Mouse (Mus musculus) ES-E14 (cell line): ENCODE results near the gene Psmc1.
A peak's percentile ranks its signal among the peaks of the same experiment; 100 is the strongest.

Experiments used
- CHD2 ChIP-seq: IDR thresholded peaks from 2 replicates; pipeline ENCODE4 v1.6.1; 2014; ENCODE audit warnings: mild to moderate bottlenecking, low read depth, low read length, inconsistent platforms
- ZC3H11A ChIP-seq: IDR thresholded peaks from 2 replicates; pipeline ENCODE4 v1.6.1; 2012; ENCODE audit warnings: low read depth, mild to moderate bottlenecking, inconsistent platforms, low read length, borderline replicate concordance
- ZNF384 ChIP-seq: IDR thresholded peaks from 2 replicates; pipeline ENCODE4 v1.6.1; 2012; ENCODE audit warnings: low read depth, low read length, inconsistent platforms

GRCm38 (mm10) chr12:100166177-100166576 is 56.2 kb downstream of the Psmc1 start:
- TF ChIP-seq CHD2 (no peak), ZNF384 (no peak), ZC3H11A (peak; percentile 61)
